Mouse (Mus musculus): ENCODE data around the gene Ralgapa1.
"Not testable (repeated sequence)": the region's sequence is repeated elsewhere in the genome, so short reads cannot be mapped to it uniquely, and the experiment has no call there.

Gene Ralgapa1

GRCm38 (mm10) chr12:55599639-55600502 is 221.1 kb downstream of the Ralgapa1 start:
- in situ Hi-C loops (cut with MseI, MboI), result no loop called here

DNA sequence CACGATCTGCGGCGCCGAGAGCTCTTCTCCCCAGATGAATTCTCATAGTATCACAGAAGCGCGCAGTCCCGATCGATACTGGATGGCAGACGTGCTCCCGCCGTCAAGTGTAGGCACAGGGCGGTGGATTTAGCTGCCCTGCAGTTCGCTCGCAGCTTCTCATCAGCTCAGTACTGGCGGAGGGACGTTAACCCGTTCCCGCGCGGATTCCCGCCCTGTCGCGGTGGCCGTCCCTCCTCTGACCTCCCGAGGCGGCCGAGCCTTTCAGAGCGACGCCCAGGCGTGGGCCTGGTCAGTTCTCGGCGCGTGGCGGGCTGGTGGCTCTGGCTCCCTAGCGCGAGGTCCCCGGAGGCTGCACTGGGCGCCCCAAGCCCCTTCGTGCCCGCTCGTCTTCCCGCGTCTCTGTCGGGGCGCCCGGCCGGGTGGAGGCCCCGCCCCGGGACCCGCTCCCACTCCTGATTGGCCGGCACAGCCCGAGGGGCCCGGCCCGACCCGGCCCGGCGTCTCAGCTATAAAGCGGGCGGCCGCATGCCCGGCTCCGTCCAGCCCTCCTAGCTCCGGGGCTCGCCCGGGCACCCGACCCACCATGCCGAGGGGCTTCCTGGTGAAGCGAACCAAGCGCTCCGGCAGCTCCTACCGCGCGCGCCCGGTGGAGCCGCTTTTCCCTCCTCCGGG is 221.9 kb downstream of the Ralgapa1 start, which contains the start of gene Insm2:
Gene Insm2, plus strand, starts transcription at position 541 of the 675 bp plus-strand sequence.
- in situ Hi-C loops (cut with MseI, MboI), result no loop called here

DNA sequence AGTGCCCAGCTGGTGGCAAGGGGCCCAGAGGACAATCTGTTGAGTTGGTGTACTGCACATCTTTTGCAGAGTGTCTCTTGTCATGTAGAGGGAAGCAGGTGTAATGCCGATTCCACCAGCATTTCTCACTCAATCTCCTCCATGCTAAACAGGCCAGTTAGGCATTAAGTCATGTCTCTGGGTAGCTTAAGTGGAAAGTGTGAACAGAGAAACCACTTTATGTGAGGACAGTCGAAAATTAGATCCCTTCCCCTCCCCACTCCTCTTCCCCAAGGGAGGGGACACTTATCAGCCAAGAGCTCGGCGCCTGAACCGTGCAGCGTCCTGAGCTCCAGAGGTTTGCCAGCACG is 222.5 kb downstream of the Ralgapa1 start:
- in situ Hi-C loops (cut with MseI, MboI), result no loop called here

- in situ Hi-C loops (cut with MseI, MboI), result not testable (repeated sequence)
Observed at GRCm38 (mm10) chr12:55586936-55587335, 234.0 kb downstream of the Ralgapa1 start.

DNA sequence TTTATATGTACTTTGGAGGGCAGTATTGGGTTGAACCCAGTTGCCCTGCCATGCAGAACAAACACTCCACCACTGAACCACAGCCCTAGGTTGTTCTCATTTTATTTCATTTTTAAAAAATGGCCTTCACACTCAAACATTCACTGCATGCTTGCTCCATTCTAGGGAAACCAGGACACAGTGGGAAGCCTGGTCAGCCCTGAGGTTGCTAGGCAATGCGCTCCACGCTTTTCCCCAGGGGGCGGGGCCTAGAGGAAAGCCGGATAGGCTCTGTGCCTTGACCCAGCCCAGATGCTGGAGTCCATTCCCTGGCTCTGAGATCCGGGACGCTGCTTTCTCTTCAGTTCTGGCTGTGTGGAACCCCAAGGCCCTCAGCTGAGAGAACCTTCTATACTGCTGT is 247.2 kb downstream of the Ralgapa1 start:
- in situ Hi-C loops (cut with MseI, MboI), result no loop called here

DNA sequence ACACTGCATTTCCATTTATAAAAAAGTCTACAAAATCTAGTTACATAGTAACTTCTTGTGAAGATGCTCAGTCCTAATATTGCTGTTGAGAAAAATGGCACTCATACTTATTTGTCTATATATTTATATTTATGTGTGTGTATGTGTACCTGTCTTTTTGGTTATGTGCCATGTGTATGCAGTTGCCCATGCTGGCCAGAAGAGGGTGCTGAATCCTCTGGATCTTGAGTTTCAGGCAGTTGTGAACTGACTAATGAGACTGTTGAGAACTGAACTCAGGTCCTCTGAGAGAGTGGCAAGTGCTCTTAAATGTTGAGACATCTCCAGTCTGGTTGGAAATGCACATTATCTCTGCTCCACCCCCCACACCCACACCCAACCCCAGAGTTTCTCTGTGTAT is 247.9 kb downstream of the Ralgapa1 start:
- in situ Hi-C loops (cut with MseI, MboI), result no loop called here

GRCm38 (mm10) chr12:55571661-55572060 is 249.3 kb downstream of the Ralgapa1 start:
- in situ Hi-C loops (cut with MseI, MboI), result no loop called here

- in situ Hi-C loops (cut with MseI, MboI), result no loop called here
Observed at GRCm38 (mm10) chr12:55571181-55571580, 249.8 kb downstream of the Ralgapa1 start.

DNA sequence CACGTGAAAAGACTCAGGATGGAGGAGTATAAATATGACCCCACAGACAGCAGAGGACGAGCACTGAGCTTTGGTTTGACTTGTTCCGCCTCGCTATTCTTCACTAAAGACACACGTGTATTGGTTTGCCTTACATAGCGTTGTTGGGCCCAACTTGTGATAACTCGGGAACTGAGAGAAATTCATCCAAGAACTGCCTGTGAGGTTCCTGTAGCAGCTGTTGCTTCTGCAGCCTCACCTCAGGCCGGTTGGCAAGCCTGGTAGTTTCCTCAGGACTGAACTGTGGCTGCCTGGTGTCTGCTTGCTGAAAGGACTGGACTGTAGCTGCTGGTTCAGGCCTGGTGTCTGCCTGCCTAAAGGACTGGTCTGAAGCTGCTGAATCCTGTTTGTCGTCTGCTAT is 250.3 kb downstream of the Ralgapa1 start:
- in situ Hi-C loops (cut with MseI, MboI), result no loop called here

GRCm38 (mm10) chr12:55569676-55570075 is 251.3 kb downstream of the Ralgapa1 start:
- in situ Hi-C loops (cut with MseI, MboI), result no loop called here

GRCm38 (mm10) chr12:55568466-55568865 is 252.5 kb downstream of the Ralgapa1 start:
- in situ Hi-C loops (cut with MseI, MboI), result no loop called here

GRCm38 (mm10) chr12:55566837-55567236 is 254.1 kb downstream of the Ralgapa1 start:
- in situ Hi-C loops (cut with MseI, MboI), result no loop called here

- in situ Hi-C loops (cut with MseI, MboI), result no loop called here
Observed at GRCm38 (mm10) chr12:55565867-55566266, 255.1 kb downstream of the Ralgapa1 start.

GRCm38 (mm10) chr12:55565206-55565605 is 255.8 kb downstream of the Ralgapa1 start, which contains the start of gene Aldoart2:
Aldoart2 (plus strand) TSS chr12:55565239.
- in situ Hi-C loops (cut with MseI, MboI), result no loop called here

- in situ Hi-C loops (cut with MseI, MboI), result no loop called here
Observed at GRCm38 (mm10) chr12:55564187-55564963, 256.6 kb downstream of the Ralgapa1 start.

DNA sequence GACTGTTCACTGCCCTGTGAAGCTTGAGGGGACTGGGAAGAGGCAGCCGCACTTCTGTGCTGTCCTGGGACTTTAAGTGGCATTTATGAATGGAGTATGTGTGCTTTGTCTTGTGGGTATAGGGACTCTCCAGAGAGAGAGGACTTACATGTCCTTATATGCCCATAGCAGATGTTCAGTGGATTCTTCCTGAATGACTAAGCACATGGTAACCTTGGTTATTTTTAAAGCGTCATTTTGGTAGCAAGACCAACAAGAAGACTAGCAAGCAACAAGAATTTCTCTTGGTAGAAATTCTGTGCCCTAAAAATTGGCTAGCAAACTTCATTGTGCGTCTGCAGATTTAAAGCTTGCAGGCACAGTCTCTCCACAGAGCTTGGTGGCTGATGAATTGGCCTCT is 257.2 kb downstream of the Ralgapa1 start:
- in situ Hi-C loops (cut with MseI, MboI), result no loop called here

GRCm38 (mm10) chr12:55560025-55560690 is 260.8 kb downstream of the Ralgapa1 start:
- in situ Hi-C loops (cut with MseI, MboI), result no loop called here

GRCm38 (mm10) chr12:55559184-55559855 is 261.6 kb downstream of the Ralgapa1 start:
- in situ Hi-C loops (cut with MseI, MboI), result no loop called here

DNA sequence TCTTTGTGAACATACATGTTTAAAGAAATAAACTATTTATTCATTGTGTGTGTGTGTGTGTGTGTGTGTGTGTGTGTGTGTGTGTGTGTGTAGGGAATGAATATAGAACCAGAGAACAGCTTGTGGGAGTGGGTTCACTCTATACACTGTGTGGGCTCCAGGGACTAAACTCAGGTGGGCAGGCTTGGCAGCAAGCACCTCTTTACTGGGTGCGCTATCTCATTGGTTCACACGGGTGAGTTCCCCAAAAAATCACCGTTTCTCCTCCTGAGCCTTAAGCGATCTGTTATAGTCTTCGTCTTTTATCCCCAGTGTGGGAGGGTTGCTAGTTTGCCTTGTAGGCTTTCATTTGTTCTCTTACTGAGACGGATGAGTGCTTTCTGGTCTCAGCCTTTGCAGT is 263.1 kb downstream of the Ralgapa1 start:
- in situ Hi-C loops (cut with MseI, MboI), result no loop called here

DNA sequence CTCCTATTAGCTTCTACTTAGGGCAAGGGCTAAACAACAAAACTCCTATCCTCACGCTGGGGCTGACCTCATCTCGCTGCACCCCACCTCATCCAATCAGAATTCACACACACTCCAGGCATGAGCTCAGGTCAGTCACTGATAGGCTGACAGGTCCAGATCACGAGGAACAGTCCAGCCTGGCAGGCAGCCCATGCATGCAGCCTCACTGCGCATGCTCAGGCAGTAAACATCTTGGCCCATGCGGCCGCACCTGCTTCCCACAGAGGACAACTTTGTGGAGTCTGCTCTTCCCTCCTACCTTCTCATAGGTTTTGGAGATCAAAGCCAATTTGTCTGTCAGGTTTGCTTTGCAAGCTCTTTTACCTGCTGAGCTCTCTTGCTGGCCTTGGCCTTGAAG is 266.1 kb downstream of the Ralgapa1 start:
- in situ Hi-C loops (cut with MseI, MboI), result not testable (repeated sequence)

Data from mouse trophoblast stem cell (cell line).